Mouse (Mus musculus) left cerebral cortex, adult 9 months (tissue): Measurements from ENCODE around the gene Chkb.

ENCODE experiments used
- DNase-seq, 2 experiments: peaks; one replicate each; pipeline ENCODE4 v3.0.0; 2022; ENCODE audit warnings: low spot score in 2 of 2

Gene Chkb

DNA sequence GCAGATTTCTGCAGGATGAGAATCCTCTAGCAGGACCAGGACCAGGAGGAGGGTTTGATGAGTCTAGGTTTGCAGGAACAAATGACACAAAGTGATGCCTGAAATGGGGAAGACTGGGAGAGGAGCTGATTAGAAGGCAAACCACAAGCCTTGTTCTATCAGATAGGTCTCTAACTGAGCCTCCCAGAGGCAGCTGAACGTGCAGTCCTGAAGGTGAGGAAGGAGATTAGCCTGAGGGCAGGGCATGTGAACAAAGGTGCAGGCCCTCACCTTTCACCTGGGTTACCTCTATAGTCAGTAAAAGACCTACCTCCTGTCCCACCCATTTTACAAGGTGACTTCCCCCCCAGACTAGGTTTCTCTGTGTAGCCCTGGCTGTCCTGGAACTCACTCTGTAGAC, 30.0 kb downstream of the Chkb start:
- DNase-seq, result no peak

DNA sequence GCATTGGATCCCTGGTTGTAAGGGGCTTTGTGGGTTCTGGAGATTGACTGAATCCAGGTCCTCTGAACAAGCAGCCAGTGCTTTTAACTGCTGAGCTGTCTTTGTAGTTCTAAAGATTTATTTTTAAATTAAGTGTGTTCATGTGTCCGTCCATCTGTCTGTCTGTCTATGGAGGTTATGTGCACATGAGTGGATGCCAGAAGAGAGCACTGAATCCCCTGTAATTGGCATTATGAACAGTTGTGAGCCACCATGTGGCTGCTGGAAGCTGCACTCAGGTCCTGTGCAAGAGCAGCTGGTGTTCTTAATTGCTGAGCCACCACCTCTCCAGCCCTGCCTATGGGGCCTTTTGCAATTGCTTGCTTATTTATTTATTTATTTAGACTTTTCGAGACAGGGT, 31.6 kb downstream of the Chkb start:
- DNase-seq, result no peak

DNA sequence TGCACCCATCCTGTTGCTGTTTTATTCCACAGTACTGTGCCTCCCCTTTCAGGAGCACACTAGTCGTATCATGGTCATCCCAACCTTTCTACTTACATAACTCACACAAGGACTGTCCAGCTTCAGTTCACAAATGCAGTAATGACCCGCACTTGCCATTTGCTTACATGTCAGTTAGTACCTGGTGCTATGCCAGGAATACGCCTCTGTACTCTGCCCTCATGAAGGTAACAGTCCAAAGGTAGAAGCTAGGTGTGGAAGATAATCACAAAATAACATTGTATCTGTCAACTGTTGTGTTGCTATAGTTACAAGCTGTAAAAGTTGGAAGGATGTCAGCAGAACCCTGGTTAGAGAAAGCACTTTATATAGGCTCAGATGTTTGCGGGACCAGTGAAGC, 32.8 kb downstream of the Chkb start:
- no peak for DNase-seq

DNA sequence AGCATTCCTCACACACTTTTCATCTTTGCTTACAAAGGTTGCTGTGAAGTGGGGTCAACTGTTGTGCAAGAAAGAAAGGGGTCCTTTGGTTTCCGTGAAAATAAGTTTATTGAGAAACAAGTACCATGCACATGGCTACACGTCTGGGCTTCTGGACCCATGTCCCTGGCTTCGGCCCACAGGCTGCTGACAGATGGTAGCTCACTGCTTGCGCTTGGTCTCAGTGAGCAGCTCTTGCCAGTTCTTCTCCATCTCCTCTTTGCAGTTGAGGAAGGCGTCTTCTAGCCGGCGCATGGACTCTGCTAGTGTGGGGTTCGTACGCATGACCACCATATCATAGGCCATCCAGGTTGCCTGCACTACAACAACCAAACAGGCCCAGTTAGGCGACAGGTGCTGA, 39.6 kb downstream of the Chkb start:
- no peak for DNase-seq

DNA sequence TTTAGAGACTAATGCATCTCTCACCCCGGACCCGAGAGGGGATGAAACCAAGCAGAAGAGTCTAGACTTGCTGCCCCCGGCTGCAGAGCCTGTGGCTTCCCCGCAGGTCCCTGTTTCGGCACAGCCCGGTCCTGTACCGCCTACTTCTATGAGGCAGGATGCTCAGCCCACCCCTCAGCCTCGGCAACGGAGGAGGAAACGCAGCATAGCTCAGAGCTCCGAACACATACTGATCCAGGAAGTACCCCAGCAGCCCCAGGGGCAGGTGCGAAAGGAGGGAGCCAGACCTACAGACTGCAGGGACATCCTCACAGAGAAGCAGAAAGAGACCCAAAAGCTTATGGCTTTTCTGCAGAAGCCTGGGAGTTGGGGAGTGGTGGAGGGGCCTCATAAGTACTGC, 42.6 kb downstream of the Chkb start:
- DNase-seq, result no peak

DNA sequence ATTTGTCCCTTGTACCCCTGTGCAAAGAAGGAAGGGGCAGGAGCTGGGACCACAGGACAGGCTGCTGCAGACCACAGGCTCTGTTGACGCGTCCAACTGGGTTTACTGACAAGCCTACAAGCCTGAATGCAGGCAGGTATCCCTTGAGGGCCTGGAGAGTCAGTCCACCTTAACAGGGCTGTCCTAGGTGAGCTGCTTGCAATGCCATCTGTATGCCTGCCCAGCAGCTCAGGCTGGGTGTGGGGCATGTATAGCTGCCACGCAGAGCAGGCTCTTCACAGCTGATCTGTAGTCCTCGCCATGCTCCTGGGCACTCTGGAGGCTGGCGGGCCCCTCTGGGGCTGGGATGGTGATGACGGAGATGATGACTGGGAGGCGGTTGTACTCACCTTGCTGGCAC, 45.1 kb downstream of the Chkb start, which contains the start of gene Klhdc7b:
Gene Klhdc7b (plus strand): TSS at position 301 of the 400 bp plus-strand sequence.
- DNase-seq, result no peak

DNA sequence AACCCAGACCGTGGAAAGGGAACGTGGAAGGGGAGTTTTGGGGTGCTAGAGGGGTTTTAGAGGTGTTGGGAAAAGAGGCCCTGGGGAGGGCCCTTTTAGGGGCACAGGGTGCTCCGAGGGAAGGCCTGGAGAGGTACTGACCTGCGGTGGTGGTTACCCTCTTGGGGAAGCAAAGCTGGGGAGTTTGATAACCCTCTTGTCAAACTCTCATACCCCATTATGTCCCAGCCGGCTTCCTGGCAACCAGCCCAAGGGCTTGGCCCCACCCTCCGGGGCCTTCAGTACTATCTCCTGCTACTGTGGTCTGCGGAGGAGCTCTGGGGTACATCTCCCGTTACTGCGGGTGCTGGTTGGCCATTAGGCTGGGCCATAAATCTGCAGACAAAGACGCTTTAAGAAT, 50.3 kb downstream of the Chkb start:
- DNase-seq, result no peak

DNA sequence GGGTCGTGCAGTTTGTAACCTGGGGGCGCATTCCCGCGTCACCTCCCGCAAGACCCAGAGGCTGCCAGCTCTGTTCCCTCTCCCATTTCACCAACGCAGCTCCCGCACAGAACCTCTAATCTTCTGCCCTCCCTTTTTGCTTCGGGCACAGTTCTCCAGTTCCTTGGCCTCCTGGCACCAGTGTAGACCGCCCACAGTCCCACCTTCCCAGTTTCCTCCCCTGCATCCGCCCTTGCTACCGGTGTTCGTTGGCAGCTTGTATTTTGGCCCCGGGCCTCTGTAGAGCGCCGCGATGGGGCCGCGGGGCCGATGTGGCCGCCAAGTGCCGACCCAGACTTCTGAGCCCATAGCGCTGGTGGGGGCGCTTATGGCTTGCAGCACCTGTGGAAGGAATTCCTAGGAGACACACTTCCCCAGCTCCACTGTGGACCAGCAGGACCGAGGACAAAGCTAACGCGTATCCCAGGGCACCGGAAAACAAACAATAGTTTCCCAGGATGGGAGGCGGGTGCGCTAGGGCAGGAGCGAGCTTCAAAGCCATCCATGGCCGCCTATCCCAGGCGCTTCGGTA, 50.8 kb downstream of the Chkb start, which contains the start of gene Odf3b:
Gene Odf3b (minus strand): TSS at position 452 of the 571 bp plus-strand sequence.
- no peak for DNase-seq

DNA sequence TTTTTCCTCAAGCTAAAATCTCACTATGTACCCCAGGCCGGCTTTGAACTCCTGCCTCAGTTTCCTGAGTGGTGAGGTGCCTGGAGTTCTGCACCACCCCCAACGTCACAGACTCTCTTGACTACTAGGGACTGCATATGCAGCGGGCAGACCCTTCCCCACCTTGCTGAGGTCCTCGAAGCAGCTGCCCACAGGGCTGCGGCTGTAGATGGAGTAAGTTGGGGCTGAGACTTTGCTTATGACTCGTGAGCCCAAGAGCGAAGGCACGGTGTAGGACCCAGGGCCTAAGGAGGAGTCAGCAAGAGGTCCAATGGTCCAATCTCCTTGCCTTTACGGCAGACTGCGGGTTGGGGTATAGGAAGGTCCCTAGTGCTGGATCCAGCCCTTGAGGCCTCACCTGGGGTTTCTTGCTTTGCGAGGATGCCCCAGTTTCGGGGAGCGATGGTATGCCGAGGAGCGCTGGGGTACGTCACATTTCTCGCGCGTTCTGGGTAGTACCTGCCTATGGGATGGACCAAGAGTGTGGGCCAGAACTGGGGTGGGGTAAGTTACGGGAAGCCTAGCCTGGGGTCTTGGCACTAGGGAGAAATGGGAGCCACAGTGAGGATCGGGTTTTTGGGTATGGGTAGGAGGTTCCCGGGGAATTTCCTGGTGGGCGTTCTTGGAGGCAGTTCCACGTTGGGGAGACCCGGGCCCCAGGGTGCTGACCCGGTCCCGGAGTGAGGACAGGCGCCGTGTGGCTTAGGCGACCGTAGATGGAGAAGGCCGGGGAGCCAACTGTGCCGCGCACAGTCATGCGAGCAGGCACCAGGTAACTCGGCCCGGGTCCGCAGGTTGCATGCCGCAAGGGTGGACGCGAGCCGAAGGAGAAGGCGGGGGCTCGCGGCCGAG, 51.5 kb downstream of the Chkb start:
- DNase-seq, result no peak

DNA sequence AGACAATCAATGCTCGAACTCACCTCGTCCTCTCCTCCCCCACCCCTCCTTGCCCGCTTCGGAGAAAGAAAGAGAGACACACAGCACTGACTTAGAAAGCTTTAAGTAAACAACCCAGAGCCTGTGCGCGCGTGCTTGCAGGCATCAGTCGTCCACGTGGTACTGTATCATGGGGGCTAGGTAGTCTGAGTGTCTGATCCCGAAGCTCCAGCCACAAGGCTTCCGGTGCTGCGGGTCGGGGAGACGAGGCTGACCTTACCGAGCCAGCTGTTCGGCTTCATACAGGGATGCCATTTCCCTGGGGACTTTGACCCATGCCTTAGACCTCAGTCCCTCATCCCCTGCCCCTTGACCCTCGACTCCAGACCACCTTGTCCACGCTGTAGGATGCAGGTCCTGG, 52.3 kb downstream of the Chkb start:
- no peak for DNase-seq

DNA sequence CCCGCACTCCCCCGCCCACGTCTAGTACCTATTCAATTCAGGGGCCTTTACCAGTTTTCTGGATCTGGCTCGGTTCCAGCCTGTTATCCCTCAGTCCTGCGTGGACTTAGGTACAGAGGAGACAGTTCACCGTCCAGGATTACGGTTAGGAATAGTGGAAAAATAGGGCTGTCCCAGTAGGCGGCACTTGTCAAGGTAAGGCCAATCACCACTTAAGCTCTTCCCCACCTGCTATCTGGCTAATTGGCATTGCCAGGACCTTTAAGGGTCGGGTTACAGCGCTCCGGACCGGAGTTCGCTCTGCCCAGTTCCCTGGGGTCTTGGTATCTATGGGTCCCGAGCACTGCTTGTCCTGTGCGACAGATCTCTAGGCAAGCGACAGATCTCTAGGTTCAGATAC, 52.8 kb downstream of the Chkb start, which contains the start of gene Tymp:
Gene Tymp (minus strand): TSS at position 83 of the 400 bp plus-strand sequence.
- DNase-seq, result no peak
